Mouse (Mus musculus): ENCODE data around the gene Shank3. TPM values are rescaled to one million over a fixed set of nuclear protein-coding genes. Genes with fewer than 3 reads are reported as not detected.

The Shank3 gene
- polyA plus RNA-seq, 1 experiment from 2014 or later = 1.0 TPM

GRCm38 (mm10) chr15:89556401-89557178 lies 57.2 kb downstream of the Shank3 start:
- 27% methylated on average over 23 of the region's 23 CpGs for WGBS

GRCm38 (mm10) chr15:89557179-89557995 lies 58.0 kb downstream of the Shank3 start:
- 22% methylated on average over 40 of the region's 40 CpGs for WGBS
- Histone ChIP-seq H3K4me2 (ENCODE audit: low read length) (peak overlapping the region; percentile 48), H3K36me3 (ENCODE audit: insufficient read depth, low read length) (no peaks in the 10 kb centered on the region), H3K27me3 (ENCODE audit: insufficient read depth, low read length) (peaks cover 14% of the 10 kb centered on the region), H3K9ac (ENCODE audit: low read depth, low read length) (no peak overlapping the region), H3K4me3 (replicated peaks; ENCODE audit: low read depth, low read length) (peak overlapping the region; percentile 11; the same call in 1 of the 2 replicates), H3K27ac (no peak overlapping the region), H3K4me1 (replicated peaks; ENCODE audit: insufficient read depth, low read length) (peaks cover 18% of the 10 kb centered on the region; the same call in 1 of the 2 replicates), H3K9me3 (replicated peaks; ENCODE audit: low read length) (no peaks in the 10 kb centered on the region)
- ATAC-seq (replicated peaks; ENCODE audit: low FRiP score, low read depth) (no peak), DNase-seq (ENCODE audit: low spot score) (no peak)
- TF ChIP-seq CTCF (IDR thresholded peaks at IDR 0.05; ENCODE audit: low read depth) = no peak

More at GRCm38 (mm10) chr15:89556401-89557178, 57.2 kb downstream of the Shank3 start:
- 0 out of 2 replicates have a peak overlapping the region, but pooled peaks have one; percentile 2 for H3K4me3 ChIP-seq (replicated peaks; ENCODE audit: low read depth, low read length)
- H3K9me3 ChIP-seq (replicated peaks; ENCODE audit: low read length) = no peaks in the 10 kb centered on the region
- DNase-seq (ENCODE audit: low spot score) (peak; percentile 41), ATAC-seq (replicated peaks; ENCODE audit: low FRiP score, low read depth) (no peak; the same call in 1 of the 2 replicates)
- H3K36me3 ChIP-seq (ENCODE audit: insufficient read depth, low read length) = no peaks in the 10 kb centered on the region
- peak; percentile 61 for TF ChIP-seq CTCF (IDR thresholded peaks at IDR 0.05; ENCODE audit: low read depth)
- peaks cover 18% of the 10 kb centered on the region; the same call in 1 of the 2 replicates for H3K4me1 ChIP-seq (replicated peaks; ENCODE audit: insufficient read depth, low read length)
- H3K27me3 ChIP-seq (ENCODE audit: insufficient read depth, low read length) = peaks cover 14% of the 10 kb centered on the region
- H3K4me2 ChIP-seq (ENCODE audit: low read length) = peak overlapping the region; percentile 48
- H3K27ac ChIP-seq = no peak overlapping the region
- no peak overlapping the region for H3K9ac ChIP-seq (ENCODE audit: low read depth, low read length)

- H3K4me3 ChIP-seq (replicated peaks; ENCODE audit: low read depth, low read length) = peak overlapping the region; percentile 11
- TF ChIP-seq CTCF (IDR thresholded peaks at IDR 0.05; ENCODE audit: low read depth) = no peak
- H3K4me1 ChIP-seq (replicated peaks; ENCODE audit: insufficient read depth, low read length) = peaks cover 18% of the 10 kb centered on the region; the same call in 1 of the 2 replicates
- peaks cover 14% of the 10 kb centered on the region for H3K27me3 ChIP-seq (ENCODE audit: insufficient read depth, low read length)
- DNase-seq (ENCODE audit: low spot score) = no peak
- 14% methylated on average over 34 of the region's 34 CpGs for WGBS
- no peak overlapping the region for H3K9ac ChIP-seq (ENCODE audit: low read depth, low read length)
- no peak overlapping the region for H3K27ac ChIP-seq
- peak overlapping the region; percentile 48 for H3K4me2 ChIP-seq (ENCODE audit: low read length)
- H3K36me3 ChIP-seq (ENCODE audit: insufficient read depth, low read length) = no peaks in the 10 kb centered on the region
- no peaks in the 10 kb centered on the region for H3K9me3 ChIP-seq (replicated peaks; ENCODE audit: low read length)
- no peak for ATAC-seq (replicated peaks; ENCODE audit: low FRiP score, low read depth)
Observed at GRCm38 (mm10) chr15:89557996-89558390, 58.6 kb downstream of the Shank3 start.

- DNase-seq (ENCODE audit: low spot score) (no peak), ATAC-seq (replicated peaks; ENCODE audit: low FRiP score, low read depth) (no peak)
- WGBS = 47% methylated on average over 10 of the region's 10 CpGs
- H3K9ac ChIP-seq (ENCODE audit: low read depth, low read length) = no peak overlapping the region
- no peak overlapping the region for H3K27ac ChIP-seq
- H3K4me3 ChIP-seq (replicated peaks; ENCODE audit: low read depth, low read length) = no peak overlapping the region
- H3K4me2 ChIP-seq (ENCODE audit: low read length) = no peak overlapping the region
- H3K27me3 ChIP-seq (ENCODE audit: insufficient read depth, low read length) = peaks cover 14% of the 10 kb centered on the region
- peaks cover 18% of the 10 kb centered on the region; the same call in 1 of the 2 replicates for H3K4me1 ChIP-seq (replicated peaks; ENCODE audit: insufficient read depth, low read length)
- H3K9me3 ChIP-seq (replicated peaks; ENCODE audit: low read length) = no peaks in the 10 kb centered on the region
- no peaks in the 10 kb centered on the region for H3K36me3 ChIP-seq (ENCODE audit: insufficient read depth, low read length)
- TF ChIP-seq CTCF (IDR thresholded peaks at IDR 0.05; ENCODE audit: low read depth) = no peak
Observed at GRCm38 (mm10) chr15:89559202-89559731, 59.8 kb downstream of the Shank3 start.

GRCm38 (mm10) chr15:89568114-89568513 lies 68.7 kb downstream of the Shank3 start, which contains the start of gene Acr:
Gene Acr, plus strand, starts transcription at chr15:89568326.
- DNase-seq (ENCODE audit: low spot score) = no peak
- no peaks in the 10 kb centered on the region for H3K4me1 ChIP-seq (replicated peaks; ENCODE audit: insufficient read depth, low read length)
- H3K27me3 ChIP-seq (ENCODE audit: insufficient read depth, low read length) = no peaks in the 10 kb centered on the region
- H3K36me3 ChIP-seq (ENCODE audit: insufficient read depth, low read length) = no peaks in the 10 kb centered on the region
- no peak within 1 kb of the TSS for H3K4me3 ChIP-seq (replicated peaks; ENCODE audit: low read depth, low read length)
- peak; percentile 36; the same call in 1 of the 2 replicates for ATAC-seq (replicated peaks; ENCODE audit: low FRiP score, low read depth)
- H3K27ac ChIP-seq = no peak within 1 kb of the TSS
- H3K4me2 ChIP-seq (ENCODE audit: low read length) = no peak within 1 kb of the TSS
- TF ChIP-seq CTCF (IDR thresholded peaks at IDR 0.05; ENCODE audit: low read depth) = no peak
- no peaks in the 10 kb centered on the region for H3K9me3 ChIP-seq (replicated peaks; ENCODE audit: low read length)
- no peak within 1 kb of the TSS for H3K9ac ChIP-seq (ENCODE audit: low read depth, low read length)
- WGBS = 70% methylated on average over 6 of the region's 6 CpGs

- Histone ChIP-seq H3K9me3 (replicated peaks; ENCODE audit: low read length) (no peaks in the 10 kb centered on the region), H3K4me1 (replicated peaks; ENCODE audit: insufficient read depth, low read length) (no peaks in the 10 kb centered on the region), H3K27me3 (ENCODE audit: insufficient read depth, low read length) (no peaks in the 10 kb centered on the region), H3K36me3 (ENCODE audit: insufficient read depth, low read length) (no peaks in the 10 kb centered on the region), H3K9ac (ENCODE audit: low read depth, low read length) (no peak overlapping the region), H3K4me2 (ENCODE audit: low read length) (no peak overlapping the region), H3K4me3 (replicated peaks; ENCODE audit: low read depth, low read length) (no peak overlapping the region), H3K27ac (no peak overlapping the region)
- DNase-seq (ENCODE audit: low spot score) (no peak), ATAC-seq (replicated peaks; ENCODE audit: low FRiP score, low read depth) (no peak)
- 54% methylated on average over 8 of the region's 8 CpGs for WGBS
- no peak for TF ChIP-seq CTCF (IDR thresholded peaks at IDR 0.05; ENCODE audit: low read depth)
Observed at GRCm38 (mm10) chr15:89572147-89572546, 72.7 kb downstream of the Shank3 start.

All from kidney, postnatal 0 days (tissue).